Mouse (Mus musculus) hindbrain, embryonic 16.5 days (tissue): ENCODE data around the gene Cby3. TPM values are rescaled to one million over a fixed set of nuclear protein-coding genes. Genes with fewer than 3 reads are reported as not detected.

Source experiments
- ATAC-seq: fragments of 200-750 bp; cut with Nextera tagmentation; 2 replicates; pipeline ENCODE4 v1.8.0; 2017; ENCODE audit warnings: moderate TSS enrichment, moderate library complexity
- H3K27ac ChIP-seq: fragments of 300-500 bp; sonication (generic); 2 replicates; pipeline ENCODE4 v1.5.1; 2014; ENCODE audit warnings: low read depth, mild to moderate bottlenecking, control low read depth, low read length, moderate library complexity
- H3K27me3 ChIP-seq: fragments of 300-500 bp; sonication (generic); replicated peaks from 2 replicates; pipeline ENCODE4 v1.6.1; 2014; ENCODE audit warnings: low read length; ENCODE audit not compliant: control insufficient read depth, insufficient read depth
- H3K36me3 ChIP-seq: fragments of 300-500 bp; sonication (generic); 2 replicates; pipeline ENCODE4 v1.6.1; 2014; ENCODE audit warnings: mild to moderate bottlenecking, low read length, moderate library complexity, mixed read lengths; ENCODE audit not compliant: control insufficient read depth, insufficient read depth
- H3K4me1 ChIP-seq: fragments of 300-500 bp; sonication (generic); 2 replicates; pipeline ENCODE4 v1.6.1; 2014; ENCODE audit warnings: low read depth, low read length; ENCODE audit not compliant: control insufficient read depth, insufficient read depth
- H3K4me2 ChIP-seq: fragments of 300-500 bp; sonication (generic); 2 replicates; pipeline ENCODE4 v1.6.1; 2014; ENCODE audit warnings: mild to moderate bottlenecking, low read length, control low read depth, moderate library complexity
- H3K4me3 ChIP-seq: fragments of 300-500 bp; sonication (generic); 2 replicates; pipeline ENCODE4 v1.5.1; 2014; ENCODE audit warnings: mild to moderate bottlenecking, low read length, control low read depth, moderate library complexity
- H3K9ac ChIP-seq: fragments of 300-500 bp; sonication (generic); 2 replicates; pipeline ENCODE4 v1.6.1; 2014; ENCODE audit warnings: low read depth, mild to moderate bottlenecking, control low read depth, low read length, moderate library complexity
- H3K9me3 ChIP-seq: fragments of 300-500 bp; sonication (generic); 2 replicates; pipeline ENCODE4 v1.6.1; 2014; ENCODE audit warnings: mild to moderate bottlenecking, low read length, moderate library complexity; ENCODE audit not compliant: control insufficient read depth
- WGBS: fragments of 180-500 bp; shearing (Covaris S2); extraction: QIAGEN DNeasy Blood & Tissue Kit; methylation state at CpG from one replicate; pipeline ENCODE4 v1.1.7; 2014; 5-methylcytosine and 5-hydroxymethylcytosine counted together
- microRNA counts: library from miRNA; unstranded; fragments of <30 nt; microRNA quantifications from one replicate; lab custom pipeline; 2016
- microRNA-seq: library from miRNA; unstranded; fragments of <30 nt; microRNA quantifications from one replicate; pipeline ENCODE4, GENCODE M21; 2017
- polyA plus RNA-seq: library from polyadenylated mRNA; unstranded; fragments of >200 nt; fragmentation: Nextera tagmentation; extraction: Ambion mirVana; gene quantifications from 2 replicates; pipeline ENCODE4 v1.2.1, GENCODE M21; 2015

The Cby3 gene
- polyA plus RNA-seq, 1 experiment from 2014 or later: 2.6 TPM

DNA sequence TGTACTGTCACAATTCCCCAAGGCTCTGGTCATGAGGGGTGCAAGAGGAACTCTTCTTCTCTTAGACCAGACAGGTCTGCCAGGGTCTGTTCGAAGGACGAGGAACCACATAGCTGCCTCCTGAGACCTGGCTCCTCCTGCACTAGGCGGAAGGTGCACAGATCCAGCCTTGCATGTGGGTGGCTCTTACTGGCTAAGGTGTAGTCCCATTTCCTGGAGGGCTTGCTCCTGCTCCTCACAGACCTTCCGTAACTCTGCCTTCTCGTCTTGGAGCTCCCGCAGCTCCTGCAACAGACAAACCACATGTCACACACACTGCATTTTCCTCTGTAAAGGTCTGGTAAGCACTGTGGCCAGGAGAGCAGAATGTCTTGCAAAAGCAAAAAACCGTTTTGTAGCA lies 40.5 kb downstream of the Cby3 start:
- peaks cover 21% of the 10 kb centered on the region for H3K36me3 ChIP-seq
- WGBS: 91% methylated on average over 7 of the region's 7 CpGs
- no peak for ATAC-seq
- no peak overlapping the region for H3K27ac ChIP-seq
- no peak overlapping the region for H3K9ac ChIP-seq
- no peaks in the 10 kb centered on the region for H3K27me3 ChIP-seq
- no peaks in the 10 kb centered on the region for H3K9me3 ChIP-seq
- H3K4me2 ChIP-seq: no peak overlapping the region
- no peaks in the 10 kb centered on the region for H3K4me1 ChIP-seq
- no peak overlapping the region for H3K4me3 ChIP-seq

DNA sequence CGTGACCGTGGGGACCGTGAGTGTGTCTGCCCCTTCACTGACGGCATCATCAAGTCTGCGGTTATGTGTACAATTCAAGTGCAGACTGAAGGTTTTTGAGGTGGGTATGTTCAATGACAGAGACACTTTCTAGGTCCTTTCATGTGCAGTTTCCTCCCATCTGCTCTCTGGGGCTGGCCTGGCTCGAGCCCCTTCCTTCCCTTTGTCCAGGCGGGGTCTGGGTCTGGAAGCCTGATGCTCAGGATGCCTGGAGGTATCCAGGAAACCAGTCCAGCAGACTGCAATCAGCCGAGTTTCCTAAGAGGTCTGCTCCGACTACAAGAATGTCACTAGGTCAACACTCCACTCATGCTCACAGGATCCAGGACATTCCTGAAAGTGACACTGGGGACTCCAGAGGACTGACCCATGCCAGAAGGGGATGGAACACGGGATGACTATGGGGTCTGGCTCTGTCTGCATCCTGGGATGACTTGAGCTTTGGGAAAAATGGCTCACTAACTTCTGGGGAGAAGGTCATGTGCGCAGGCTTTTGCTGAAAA lies 42.6 kb downstream of the Cby3 start:
- H3K4me1 ChIP-seq: no peaks in the 10 kb centered on the region
- no peaks in the 10 kb centered on the region for H3K27me3 ChIP-seq
- H3K9me3 ChIP-seq: no peaks in the 10 kb centered on the region
- H3K27ac ChIP-seq: no peak overlapping the region
- H3K36me3 ChIP-seq: peaks cover 30% of the 10 kb centered on the region
- 72% methylated on average over 11 of the region's 11 CpGs for WGBS
- H3K4me3 ChIP-seq: no peak overlapping the region
- no peak overlapping the region for H3K4me2 ChIP-seq
- no peak overlapping the region for H3K9ac ChIP-seq
- ATAC-seq: no peak

DNA sequence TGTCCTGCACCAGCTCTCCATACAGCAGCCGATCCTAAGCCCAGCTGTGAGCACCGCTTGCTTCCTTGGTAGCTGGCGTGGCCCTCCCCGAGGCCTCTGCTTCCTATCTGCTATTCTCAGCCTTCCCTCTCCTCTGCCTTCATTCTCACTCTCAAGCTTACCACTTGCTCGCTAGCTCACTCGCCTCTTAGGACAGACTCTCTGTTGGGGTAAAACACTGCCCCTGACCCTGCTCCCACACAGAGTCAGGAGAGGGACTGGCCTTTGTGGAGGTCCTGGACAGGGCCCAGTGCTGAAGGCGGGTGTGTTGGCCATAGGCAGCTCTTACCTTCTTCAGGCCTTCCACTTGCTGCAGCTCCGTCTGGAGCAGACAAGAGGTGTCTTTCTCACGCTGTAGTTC lies 43.1 kb downstream of the Cby3 start:
- H3K4me1 ChIP-seq: no peaks in the 10 kb centered on the region
- no peak overlapping the region for H3K4me3 ChIP-seq
- no peak overlapping the region for H3K4me2 ChIP-seq
- H3K27me3 ChIP-seq: no peaks in the 10 kb centered on the region
- H3K27ac ChIP-seq: no peak overlapping the region
- no peaks in the 10 kb centered on the region for H3K9me3 ChIP-seq
- no peak for ATAC-seq
- 85% methylated on average over 9 of the region's 9 CpGs for WGBS
- peaks cover 32% of the 10 kb centered on the region for H3K36me3 ChIP-seq
- H3K9ac ChIP-seq: no peak overlapping the region

DNA sequence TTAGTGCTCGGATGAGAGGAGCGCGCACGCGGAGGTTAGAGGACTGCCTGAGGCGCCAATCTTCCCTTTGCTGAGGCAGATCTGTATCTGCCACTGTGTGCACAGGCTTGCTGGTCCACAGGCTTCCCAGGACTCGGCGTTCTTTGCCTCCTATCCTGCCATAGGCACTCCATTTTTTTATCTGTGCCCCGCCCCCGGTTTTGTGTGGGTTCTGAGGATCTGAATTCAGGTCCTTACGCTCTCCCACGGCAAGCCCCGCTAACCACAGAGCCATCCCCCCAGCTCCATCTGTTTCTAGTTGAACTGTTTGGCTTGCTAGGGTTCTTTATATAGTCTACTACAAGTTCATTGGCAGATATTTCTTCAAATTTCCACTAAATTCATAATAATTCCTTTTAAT lies 44.5 kb downstream of the Cby3 start:
- Histone ChIP-seq H3K4me3 (no peak overlapping the region), H3K4me2 (no peak overlapping the region), H3K9ac (no peak overlapping the region), H3K9me3 (no peaks in the 10 kb centered on the region), H3K36me3 (peaks cover 32% of the 10 kb centered on the region), H3K27me3 (no peaks in the 10 kb centered on the region), H3K27ac (no peak overlapping the region), H3K4me1 (no peaks in the 10 kb centered on the region)
- no peak for ATAC-seq
- 88% methylated on average over 13 of the region's 13 CpGs for WGBS

DNA sequence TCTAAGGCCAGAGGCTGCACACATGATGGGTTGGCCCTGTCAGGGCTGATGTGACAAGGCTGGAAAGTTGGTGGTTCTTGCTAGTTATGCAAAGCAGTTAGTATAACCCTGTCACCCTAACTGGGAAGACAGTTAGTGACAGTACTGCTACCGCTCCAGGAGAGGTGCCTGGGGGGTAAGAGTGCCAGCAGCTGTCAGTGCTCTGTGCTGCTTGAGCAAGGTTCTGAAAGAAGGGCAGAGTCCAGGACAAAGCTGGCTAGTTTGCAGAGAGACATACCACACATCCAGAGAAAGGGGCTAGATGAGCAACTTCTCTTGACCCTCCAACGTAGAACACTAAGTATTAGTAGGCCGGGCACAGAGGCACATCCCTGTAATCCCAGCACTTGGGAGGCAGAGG lies 48.2 kb downstream of the Cby3 start:
- peaks cover 23% of the 10 kb centered on the region for H3K36me3 ChIP-seq
- no peak overlapping the region for H3K9ac ChIP-seq
- no peak overlapping the region for H3K4me2 ChIP-seq
- no peak overlapping the region for H3K27ac ChIP-seq
- H3K4me1 ChIP-seq: no peaks in the 10 kb centered on the region
- H3K9me3 ChIP-seq: no peaks in the 10 kb centered on the region
- H3K4me3 ChIP-seq: no peak overlapping the region
- H3K27me3 ChIP-seq: no peaks in the 10 kb centered on the region
- WGBS: 95% methylated on average over 3 of the region's 3 CpGs
- no peak for ATAC-seq

DNA sequence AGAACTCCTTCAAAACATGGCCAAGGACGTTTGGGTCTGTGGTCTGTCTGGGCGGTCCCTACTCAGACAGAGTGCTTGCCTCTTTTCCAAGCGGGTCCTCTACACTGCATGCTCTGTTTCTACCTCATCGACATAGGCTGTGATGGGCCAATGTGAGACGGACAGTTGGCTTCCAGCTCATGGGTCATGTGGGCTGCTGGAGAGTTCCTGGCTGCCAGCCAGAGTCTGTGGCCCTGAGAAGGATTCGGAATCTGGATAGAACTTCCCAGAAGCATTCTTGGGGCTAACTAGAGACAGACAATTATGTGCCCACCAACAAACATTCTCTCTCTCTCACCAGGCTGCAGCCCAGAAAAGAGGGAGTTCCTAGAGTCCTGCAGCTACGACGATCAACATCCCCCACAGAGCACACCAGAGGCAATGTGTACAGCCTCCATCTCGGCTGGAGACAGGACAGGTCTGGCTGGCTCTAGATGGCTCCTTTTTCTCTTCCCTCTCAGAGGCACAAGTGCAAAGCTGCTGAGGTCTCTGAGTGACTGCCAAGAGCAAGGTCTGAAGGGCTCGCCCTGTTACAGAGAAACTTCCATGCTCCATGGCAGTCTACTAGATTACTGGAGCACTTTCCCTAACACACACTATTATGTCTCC lies 49.2 kb downstream of the Cby3 start:
- Histone ChIP-seq H3K4me2 (no peak overlapping the region), H3K27ac (no peak overlapping the region), H3K36me3 (peaks cover 21% of the 10 kb centered on the region), H3K9me3 (no peaks in the 10 kb centered on the region), H3K9ac (no peak overlapping the region), H3K4me1 (no peaks in the 10 kb centered on the region), H3K27me3 (no peaks in the 10 kb centered on the region), H3K4me3 (no peak overlapping the region)
- 66% methylated on average over 10 of the region's 10 CpGs for WGBS
- peak; percentile 72; the same call in 1 of the 2 replicates for ATAC-seq

DNA sequence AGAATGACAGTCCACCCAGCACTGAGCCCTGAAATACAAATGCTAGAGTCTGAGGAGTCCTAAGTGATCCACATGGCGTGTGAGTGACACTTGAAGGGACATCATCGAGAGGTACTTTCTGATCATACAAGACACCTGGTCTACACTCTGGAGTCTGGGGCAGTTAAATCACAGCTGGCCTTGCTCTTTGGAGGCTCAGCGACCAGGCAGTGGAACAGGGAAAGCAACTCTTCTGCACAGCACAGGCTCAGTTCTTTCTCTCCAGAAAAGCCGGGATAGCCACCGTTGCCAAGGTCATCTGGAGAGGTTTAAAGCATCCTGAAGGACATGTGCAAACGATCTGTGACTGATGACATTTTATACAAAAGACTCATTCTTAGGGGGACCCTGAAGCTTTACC lies 53.0 kb downstream of the Cby3 start:
- no peaks in the 10 kb centered on the region for H3K4me1 ChIP-seq
- H3K27ac ChIP-seq: no peak overlapping the region
- WGBS: 67% methylated on average over 6 of the region's 6 CpGs
- no peak overlapping the region for H3K9ac ChIP-seq
- no peaks in the 10 kb centered on the region for H3K9me3 ChIP-seq
- ATAC-seq: no peak
- H3K36me3 ChIP-seq: peaks cover 18% of the 10 kb centered on the region; the same call in 1 of the 2 replicates
- no peak overlapping the region for H3K4me3 ChIP-seq
- no peak overlapping the region for H3K4me2 ChIP-seq
- H3K27me3 ChIP-seq: no peaks in the 10 kb centered on the region

MicroRNAs encoded within 50 kb of the gene (microRNA counts, 519-probe panel; counts per million panel counts)
- 2,439 counts per million, percentile 62 among the panel's probes with 10 or more counts for microRNA mmu-miR-804 (lab: Ali Mortazavi, UCI)

Small RNA genes within 50 kb of the gene (microRNA-seq; reads per million reads assigned to microRNA genes)
- gene Mir804: not detected

Other genes with a start within 250 kb of the Cby3 start
- gene Tbc1d9b, start 223.1 kb upstream of the Cby3 start, polyA plus RNA-seq: 36.0 and 41.9 TPM in 2 replicates
- 33.2 and 39.1 TPM in 2 replicates for gene Mrnip, start 180.0 kb upstream of the Cby3 start, polyA plus RNA-seq
- gene Sqstm1, start 143.6 kb upstream of the Cby3 start, polyA plus RNA-seq: 448 and 480 TPM in 2 replicates
- gene Mgat4b, start 143.6 kb upstream of the Cby3 start, polyA plus RNA-seq: 15.6 and 30.9 TPM in 2 replicates
- 2.2 and 3.4 TPM in 2 replicates for gene Ltc4s, start 115.8 kb upstream of the Cby3 start, polyA plus RNA-seq
- gene Maml1, start 62.2 kb upstream of the Cby3 start, polyA plus RNA-seq: 1.9 and 2.3 TPM in 2 replicates
- 303 and 304 TPM in 2 replicates for gene Canx, start 28.8 kb upstream of the Cby3 start, polyA plus RNA-seq
- 384 and 414 TPM in 2 replicates for gene Hnrnph1, start 22.5 kb downstream of the Cby3 start, polyA plus RNA-seq
- 23.5 and 25.1 TPM in 2 replicates for gene Rufy1, start 76.7 kb downstream of the Cby3 start, polyA plus RNA-seq
- 4.7 and 5.3 TPM in 2 replicates for gene Adamts2, start 247.6 kb downstream of the Cby3 start, polyA plus RNA-seq